Mouse (Mus musculus): ENCODE data around the gene Adss. TPM values are rescaled to one million over a fixed set of nuclear protein-coding genes. Genes with fewer than 3 reads are reported as not detected.
"Not testable (repeated sequence)": the region's sequence is repeated elsewhere in the genome, so short reads cannot be mapped to it uniquely, and the experiment has no call there.

Adss gene
- 220 and 222 TPM in 2 replicates for total RNA-seq (2017)

DNA sequence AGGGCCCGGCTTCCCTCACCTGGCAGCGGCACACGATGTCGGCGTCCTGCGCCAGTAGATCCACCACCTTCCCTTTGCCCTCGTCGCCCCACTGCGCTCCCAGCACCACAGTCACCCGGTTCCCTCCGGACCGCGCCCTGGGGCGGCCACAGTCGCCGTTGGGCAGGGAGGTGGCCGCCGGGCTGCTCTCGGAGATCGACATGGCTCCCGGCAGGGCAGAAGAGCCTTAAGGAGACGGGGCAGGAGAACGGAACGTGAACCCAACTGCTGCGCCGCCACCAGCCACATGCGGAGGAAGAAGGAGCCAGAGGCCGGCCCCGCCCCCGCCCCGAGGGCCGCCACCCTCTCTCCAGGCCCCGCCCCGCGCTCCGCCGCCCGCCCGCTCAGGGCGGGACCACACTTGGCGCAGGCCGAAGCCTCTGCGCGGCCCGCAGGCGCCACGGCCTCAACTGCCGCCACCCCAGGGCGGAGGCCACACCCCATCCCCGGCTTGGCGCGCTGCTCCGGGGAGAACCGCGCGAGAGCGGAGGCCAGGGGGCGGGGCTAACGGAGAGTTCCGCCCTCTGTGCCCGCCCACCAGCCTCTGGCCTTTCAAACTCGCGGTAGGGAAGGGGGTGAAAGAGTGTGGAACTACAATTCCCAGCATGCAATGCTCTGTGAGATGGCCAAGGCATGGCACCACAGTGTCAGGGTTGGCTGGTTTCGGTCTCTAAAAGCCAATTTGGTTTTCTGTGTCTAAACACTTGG lies at the start of gene Adss:
Gene Adss, minus strand, starts transcription at position 319 of the 747 bp plus-strand sequence.
- peak; percentile 88 for ATAC-seq (replicated peaks; ENCODE audit: low read depth, poor library complexity, severe bottlenecking)

DNA sequence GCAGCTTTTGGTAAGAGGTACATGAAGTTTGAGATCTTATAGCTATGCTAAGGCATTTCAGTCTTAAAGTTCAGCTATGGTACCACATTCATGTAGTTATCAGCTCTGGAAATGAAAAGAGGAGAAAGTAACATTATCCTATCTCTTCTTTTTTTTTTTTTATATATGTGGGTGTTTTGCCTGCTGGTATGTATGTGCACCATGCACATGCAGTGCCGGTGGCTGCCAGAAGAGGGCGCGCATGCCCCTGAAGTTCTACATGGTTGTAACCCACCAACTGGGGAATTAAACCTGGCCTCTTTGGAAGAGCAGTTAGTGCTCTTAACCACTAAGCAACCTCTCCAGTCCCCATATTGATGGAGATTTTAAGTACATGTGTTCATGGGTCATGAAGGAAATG lies 49.5 kb upstream of the Adss start:
- peak; percentile 60; the same call in 1 of the 2 replicates for ATAC-seq (replicated peaks; ENCODE audit: low read depth, poor library complexity, severe bottlenecking)

DNA sequence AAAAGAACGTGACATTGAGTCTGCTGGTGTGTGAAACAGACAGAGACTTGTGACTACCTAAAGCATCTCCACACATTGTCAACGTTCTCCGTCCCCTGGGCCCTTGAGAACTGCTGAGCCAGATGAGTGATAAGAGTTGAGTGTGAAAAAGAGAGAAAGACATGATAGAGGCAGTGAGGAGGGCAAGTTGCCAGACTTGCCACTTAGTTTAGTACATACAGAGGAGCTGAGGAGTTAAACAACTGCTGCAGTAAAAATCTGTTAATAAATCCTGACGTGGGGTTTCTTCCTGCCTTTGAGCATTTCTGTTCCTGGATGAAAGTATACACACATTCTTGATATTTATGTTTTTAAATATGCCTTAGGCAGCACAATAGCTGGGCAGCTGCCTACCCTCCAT lies 31.5 kb upstream of the Adss start:
- not testable (repeated sequence) for ATAC-seq (replicated peaks; ENCODE audit: low read depth, poor library complexity, severe bottlenecking)

DNA sequence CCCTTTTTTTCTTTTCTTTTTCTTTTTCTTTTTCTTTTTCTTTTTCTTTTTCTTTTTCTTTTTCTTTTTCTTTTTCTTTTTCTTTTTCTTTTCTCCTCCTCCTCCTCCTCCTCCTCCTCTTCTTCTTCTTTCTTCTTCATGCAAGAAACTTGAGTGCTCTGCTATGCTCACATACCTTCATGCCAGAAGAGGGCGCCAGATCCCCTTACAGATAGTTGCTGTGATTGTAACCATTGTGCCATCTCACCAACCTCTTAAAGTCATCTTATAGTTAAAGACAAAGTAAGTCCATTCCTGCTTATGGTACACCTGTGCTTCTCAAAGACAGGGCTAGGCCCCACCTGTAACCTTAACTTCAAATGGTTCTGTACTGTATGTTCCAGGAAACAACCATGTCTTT lies 10.5 kb upstream of the Adss start:
- ATAC-seq (replicated peaks; ENCODE audit: low read depth, poor library complexity, severe bottlenecking), result peak; percentile 66

DNA sequence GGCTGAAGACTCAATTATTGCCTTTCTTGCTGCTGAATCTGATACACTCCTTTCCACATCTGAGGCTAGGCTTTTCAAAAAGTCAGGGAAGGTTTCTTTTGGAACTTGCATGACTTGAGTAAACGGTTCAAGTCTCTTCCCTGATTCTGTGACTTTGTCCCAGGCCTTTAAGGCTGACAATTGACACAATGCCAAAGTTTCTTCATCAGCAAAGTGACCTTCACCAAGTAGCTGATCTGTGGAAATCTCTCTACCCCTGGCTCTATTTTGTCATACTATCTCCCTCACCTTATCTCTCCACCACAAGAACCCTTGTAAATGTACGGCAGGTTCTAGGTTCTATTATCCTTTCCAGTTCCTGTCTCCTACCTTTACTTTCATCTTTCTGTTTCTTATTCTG lies 7.2 kb upstream of the Adss start:
- ATAC-seq (replicated peaks; ENCODE audit: low read depth, poor library complexity, severe bottlenecking), result no peak

DNA sequence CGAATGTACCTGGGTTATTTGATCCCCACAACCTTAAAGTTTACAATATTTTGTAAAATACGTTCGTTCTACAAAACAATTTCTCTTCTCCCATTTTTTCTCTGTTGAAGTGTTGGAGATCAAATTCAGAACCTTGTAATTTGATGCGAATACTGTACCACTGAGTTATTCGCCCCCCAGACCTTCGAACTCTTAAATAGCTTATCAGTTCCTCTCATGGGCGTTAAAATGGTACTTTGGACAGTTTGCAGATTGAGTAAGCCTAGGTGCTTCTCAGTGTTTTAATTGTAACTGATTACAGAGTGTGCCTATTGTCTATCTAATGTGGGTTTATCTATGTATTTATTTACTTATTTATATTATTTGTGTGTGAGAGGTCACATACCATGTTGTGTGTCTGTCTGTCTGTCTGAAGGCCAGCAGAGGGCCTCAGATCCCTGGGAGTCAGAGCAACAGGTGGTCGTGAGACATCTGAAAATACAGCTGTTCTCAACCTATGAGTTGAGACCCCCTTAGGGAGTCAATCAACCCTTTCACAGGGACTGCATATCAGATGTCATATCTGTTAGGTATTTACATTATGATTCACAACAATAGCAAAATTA lies 942 bp upstream of the Adss start:
- ATAC-seq (replicated peaks; ENCODE audit: low read depth, poor library complexity, severe bottlenecking), result no peak

DNA sequence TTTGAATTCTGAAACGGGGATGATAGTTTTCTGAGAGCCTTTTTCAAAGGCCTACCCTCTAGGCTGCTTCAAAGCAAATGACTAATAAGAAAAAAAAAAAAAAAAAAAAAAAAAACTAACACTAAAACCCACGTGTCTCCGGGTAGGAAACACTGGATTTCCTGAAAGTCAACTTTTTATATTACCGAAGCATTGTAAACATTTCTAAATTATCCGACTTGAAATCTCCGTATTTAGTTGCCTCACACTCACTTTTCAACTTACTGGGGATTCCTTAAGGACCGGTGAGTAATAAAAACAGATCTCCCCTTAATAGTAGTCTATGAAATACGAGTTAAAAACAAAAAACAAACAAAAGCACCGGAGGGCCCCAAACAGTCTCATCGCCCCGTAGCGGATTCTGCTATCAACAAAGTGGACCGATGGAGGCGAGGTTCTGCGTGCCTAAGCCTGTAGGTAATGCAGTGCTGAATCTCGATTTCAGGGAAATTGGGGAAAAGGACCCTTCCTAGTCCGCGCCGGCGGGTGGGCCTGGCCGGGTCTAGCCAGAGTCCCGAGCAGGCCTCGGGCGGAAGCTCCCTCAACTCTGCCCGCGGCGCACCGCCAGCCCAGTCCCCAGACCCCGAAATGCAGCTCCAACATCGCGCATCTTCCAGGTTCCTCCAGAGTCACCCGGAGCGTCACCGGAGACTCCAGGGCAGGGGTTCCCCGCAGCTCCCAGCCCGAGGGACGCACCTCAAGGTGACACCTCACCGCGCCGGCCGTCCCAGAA lies 704 bp downstream of the Adss start:
- ATAC-seq (replicated peaks; ENCODE audit: low read depth, poor library complexity, severe bottlenecking), result peak; percentile 16

DNA sequence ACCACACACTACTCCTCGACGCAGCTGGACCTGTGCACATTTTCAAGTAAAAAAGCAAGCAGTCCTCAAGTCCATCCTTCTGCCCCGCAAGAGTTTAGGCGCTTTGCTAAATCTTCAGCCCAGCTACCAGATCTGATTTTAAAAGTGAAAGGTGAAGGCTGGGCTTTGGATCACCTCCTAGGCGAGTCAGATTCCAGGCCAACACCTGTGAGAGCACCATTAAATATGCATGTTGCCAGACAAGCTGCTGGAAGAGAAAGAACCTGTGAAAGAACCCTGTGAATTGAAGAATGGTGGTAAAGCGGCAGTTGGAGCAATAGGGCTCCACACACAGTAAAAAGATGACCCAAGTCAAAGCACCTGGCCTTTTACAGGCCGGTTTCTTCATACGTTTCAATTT lies 1.4 kb downstream of the Adss start:
- ATAC-seq (replicated peaks; ENCODE audit: low read depth, poor library complexity, severe bottlenecking), result no peak

DNA sequence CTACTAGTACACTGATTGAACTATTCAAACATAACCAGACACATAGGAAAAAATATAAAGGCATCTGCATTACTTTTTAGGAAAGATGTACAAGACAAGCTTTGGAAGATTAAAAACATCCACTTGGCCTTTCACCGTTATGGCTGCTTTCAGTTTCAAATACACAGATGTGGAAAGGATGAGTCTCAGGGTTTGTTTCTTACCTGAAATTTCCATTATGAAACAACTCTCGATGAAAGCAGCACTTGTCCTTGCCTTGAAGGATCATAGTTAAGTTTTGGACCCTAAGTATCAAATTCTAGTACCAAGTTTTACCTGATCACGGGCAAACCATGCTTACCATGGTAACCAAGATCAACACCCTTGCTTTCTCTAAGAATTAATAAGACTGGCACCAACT lies 3.5 kb downstream of the Adss start:
- ATAC-seq (replicated peaks; ENCODE audit: low read depth, poor library complexity, severe bottlenecking), result no peak

DNA sequence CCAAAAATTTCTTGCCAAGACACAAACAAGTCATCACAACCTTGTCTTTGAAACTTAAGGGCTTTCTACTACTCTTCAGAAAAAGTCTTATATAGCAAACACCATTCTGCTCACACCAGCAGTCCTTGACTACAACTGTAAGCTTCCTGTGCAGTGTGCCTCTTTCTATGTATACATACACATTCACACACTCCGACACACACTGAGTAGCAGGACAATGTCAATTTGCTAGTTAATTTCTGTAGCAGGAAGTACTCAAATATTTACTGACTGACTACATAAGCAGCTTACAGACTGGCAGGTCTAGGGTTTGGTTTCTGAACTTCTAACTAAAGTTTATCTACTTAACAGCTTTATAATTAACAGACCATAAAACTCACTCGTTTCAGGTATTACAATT lies 18.9 kb downstream of the Adss start:
- no peak for ATAC-seq (replicated peaks; ENCODE audit: low read depth, poor library complexity, severe bottlenecking)

DNA sequence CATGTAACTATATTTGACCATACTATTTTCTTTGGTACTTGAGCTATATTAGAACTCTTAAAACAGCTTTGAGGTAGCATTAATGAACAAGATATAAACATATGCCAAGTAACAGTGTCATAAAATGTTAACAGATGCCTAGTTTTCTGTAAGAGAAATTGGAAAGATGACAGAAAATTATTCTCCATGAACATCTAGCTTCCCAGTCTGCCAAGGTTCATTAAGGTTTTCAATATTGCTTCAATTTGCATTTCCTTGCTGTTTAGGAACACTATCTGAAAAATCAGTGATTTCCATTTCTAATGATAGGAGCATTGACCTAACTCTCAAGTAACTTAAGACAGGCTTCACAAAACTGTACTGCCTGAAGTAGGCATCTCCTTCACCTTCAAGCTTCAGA lies 27.4 kb downstream of the Adss start:
- ATAC-seq (replicated peaks; ENCODE audit: low read depth, poor library complexity, severe bottlenecking), result no peak

DNA sequence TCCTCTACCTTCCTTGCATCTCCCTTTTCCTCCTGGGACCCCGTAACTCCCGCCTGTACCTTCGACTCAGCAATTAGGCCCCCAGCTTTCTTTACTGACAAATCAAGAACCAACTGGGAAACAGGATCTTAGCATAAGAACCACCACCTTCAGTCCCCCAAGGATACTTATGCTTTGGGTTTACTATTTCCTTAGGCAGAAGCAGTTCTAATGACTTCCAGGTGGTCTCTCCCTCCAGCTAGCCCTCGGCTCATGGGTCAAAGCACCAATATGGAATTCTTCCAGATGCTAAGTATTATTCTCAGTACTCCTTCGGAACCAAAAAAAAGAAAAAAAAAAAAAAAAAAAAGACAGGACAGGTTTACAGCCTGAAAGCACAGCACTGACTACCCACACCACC lies 39.1 kb downstream of the Adss start:
- no peak for ATAC-seq (replicated peaks; ENCODE audit: low read depth, poor library complexity, severe bottlenecking)

DNA sequence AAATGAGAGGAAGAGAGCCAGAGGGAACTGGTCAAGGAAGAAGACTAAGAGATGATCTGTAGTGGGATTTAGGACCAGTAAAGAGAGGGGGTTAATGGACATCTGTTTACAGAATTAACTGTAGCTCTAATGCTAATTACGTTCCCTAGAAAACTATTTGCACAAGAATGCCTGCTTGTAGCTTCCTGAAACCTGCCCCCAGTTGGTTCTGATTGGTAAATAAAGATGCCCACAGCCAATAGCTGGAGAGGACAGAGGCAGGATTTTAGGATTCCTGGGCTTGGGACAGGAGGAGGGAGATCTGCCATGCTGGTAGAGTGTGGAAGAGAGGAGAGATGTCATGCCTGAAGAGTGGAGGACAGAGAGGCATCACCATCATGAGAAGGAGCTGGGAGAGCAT lies 42.8 kb downstream of the Adss start:
- no peak for ATAC-seq (replicated peaks; ENCODE audit: low read depth, poor library complexity, severe bottlenecking)

DNA sequence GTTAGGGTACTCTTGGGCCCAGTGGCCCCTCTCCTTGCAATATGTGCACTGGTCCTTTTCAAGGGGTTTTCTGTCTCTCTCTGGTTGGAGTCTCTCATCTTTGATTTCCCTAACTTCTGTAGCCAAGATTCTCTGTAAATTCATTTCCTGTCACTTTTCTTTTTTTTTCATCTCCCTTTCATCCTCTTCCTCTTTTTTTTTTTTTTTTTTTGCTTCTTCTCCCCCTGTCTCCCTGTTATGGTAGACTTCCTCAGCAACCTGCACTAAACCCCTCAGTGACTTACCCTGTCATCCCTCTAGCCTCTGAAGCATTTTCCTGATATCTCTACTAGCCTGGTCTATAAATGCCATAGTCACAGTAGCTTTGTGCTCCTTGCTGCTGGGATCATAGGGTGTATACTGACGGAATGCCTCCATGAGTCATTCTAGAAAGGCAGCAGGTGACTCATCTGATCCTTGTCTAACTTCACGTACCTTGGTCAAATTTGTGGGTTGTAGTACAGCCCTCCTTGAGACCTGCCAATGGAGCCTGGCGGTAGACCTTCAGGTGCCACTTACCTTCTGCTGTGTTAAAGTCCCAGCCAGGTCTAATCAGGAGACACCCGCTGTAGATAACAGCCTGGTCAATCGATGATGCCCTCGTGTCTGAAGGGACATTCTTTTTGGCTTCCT lies 48.3 kb downstream of the Adss start:
- no peak for ATAC-seq (replicated peaks; ENCODE audit: low read depth, poor library complexity, severe bottlenecking)

DNA sequence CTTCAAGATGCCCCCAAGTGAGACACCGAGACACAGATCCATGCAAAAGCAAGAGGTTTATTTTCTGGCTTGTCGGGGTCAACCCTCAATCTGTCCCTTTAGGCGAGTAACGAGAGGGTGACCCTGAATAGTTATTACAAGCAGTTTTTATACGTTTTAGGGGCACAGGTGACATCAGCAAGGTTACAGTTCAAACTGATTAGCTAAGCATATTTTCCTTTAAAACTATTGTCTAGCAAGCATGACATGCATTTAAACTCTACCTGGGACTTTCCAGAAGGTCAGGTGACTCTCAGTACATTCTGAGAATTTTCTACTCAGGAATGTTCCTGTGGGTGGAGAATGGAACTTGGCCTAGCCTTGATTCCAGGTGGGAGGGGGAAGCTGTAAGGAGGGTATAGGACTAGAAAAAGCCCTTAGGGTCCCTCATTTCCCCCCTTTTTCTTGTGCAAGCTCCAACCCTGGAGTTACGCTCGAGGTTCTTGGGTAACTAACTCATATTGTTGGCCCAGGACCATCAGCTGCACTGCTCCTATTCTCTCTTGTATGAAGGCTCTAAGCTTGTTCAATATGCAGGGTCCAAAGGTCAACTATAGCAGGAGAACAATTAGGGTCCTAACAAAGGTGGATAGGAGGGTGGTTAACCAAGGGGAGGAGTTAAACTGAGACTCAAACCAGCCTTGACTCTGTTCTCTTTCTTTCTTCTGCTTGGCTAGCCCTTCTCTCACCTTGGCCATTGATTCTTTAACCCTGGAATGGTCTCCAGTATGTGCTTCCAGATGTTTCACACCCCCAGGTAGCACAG lies 51.6 kb downstream of the Adss start:
- ATAC-seq (replicated peaks; ENCODE audit: low read depth, poor library complexity, severe bottlenecking), result no peak

DNA sequence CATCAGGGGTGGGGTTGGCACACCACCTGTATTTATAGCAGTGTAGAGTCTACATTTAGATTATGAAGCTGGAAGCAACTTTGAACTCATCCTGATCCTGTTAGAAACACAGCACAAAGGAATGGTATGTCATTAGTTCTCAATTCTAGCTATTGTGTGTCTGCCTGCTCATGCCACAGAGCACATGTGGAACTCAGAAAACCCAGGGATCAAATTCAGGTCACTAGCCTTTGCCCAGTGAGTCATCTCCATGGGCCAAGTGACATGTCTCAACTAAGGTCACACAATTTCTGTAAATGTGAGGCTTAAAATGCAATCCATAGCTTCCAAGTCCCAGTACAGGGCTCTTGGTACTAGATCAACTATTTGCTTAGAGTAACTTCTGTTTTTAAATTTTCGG lies 54.2 kb downstream of the Adss start:
- no peak for ATAC-seq (replicated peaks; ENCODE audit: low read depth, poor library complexity, severe bottlenecking)

DNA sequence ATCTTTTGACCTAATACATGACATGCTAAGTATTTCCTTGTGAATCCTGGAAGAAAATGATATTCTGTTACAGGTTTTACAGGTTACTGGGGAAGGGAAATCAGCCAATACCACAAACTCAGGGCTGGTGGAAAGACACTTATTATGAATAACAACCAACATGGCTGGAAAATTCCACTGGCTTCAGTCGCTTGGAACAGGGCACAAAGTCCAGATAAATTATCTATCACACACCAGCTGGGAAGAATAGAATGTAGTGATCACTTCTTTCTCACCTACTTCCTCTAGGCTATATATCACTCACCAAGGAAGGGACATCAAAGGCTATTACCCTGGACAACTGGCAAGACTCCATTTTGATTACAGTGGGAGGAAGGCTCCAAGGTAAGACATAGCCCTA lies 55.6 kb downstream of the Adss start:
- no peak for ATAC-seq (replicated peaks; ENCODE audit: low read depth, poor library complexity, severe bottlenecking)

DNA sequence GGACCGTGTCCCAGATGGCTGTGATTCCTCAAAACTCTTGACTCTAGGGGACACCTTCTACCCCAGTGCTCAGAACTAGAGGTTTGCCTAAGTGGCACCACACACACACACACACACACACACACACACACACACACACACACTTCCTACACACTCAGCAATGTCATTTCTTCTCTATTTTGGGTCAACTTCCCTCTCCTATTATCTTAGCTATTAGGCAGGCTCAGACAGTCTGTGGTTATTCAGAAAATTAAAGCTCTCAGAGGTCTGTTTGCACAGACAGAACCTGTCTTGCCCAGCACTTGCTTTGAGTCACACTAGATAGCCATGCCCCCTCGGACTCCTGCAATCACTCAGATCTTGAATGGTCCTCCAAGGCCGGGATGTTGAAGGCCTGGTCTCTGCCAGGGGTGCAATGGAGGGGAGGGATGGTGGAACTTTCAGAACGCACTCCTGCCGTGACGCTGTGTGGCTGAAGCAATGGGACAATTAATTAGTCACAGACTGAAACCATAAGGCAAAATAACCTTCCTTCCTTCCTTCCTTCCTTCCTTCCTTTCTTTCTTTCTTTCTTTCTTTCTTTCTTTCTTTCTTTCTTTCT lies 58.7 kb downstream of the Adss start:
- peak; percentile 73 for ATAC-seq (replicated peaks; ENCODE audit: low read depth, poor library complexity, severe bottlenecking)

DNA sequence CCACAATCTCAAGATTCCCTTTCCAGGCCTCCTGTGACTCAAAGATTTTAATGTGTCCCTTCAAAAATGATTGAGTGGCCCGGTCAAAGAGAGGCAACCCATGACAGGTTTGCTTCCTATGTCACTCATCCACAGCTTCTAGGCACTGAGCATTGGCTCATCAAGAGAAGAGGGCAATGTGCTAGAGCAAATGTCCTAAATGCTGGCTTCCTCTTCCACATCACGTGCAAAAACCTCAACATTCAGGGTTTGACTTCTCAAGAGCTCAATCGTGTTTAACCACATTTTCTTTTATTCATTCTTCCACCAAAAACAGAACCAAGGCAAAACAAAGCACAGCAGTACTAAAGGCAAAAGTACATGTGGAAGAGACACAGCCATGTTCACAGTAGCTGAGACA lies 64.3 kb downstream of the Adss start:
- no peak for ATAC-seq (replicated peaks; ENCODE audit: low read depth, poor library complexity, severe bottlenecking)
